Mouse (Mus musculus) urinary bladder, adult 2 months (tissue): Measurements from ENCODE around the gene Ppif. TPM values are rescaled to one million over a fixed set of nuclear protein-coding genes. Genes with fewer than 3 reads are reported as not detected.

Experiments
- DNase-seq: peaks from one replicate; pipeline ENCODE4 v3.0.0; 2022; ENCODE audit warnings: low spot score
- polyA plus RNA-seq: library from polyadenylated mRNA; depleted of rRNA; stranded (reverse); fragments of >200 nt; gene quantifications from 2 replicates; pipeline ENCODE4 v1.2.3, GENCODE M21; 2012

The Ppif gene
- polyA plus RNA-seq, 1 experiment: 27.2 TPM

GRCm38 (mm10) chr14:25695059-25695458 lies 1.1 kb downstream of the Ppif start:
- no peak for DNase-seq

GRCm38 (mm10) chr14:25696356-25696755 lies 2.4 kb downstream of the Ppif start:
- no peak for DNase-seq

- no peak for DNase-seq
Measured at GRCm38 (mm10) chr14:25701986-25702385, 8.0 kb downstream of the Ppif start.

- no peak for DNase-seq
Measured at GRCm38 (mm10) chr14:25707691-25708181, 13.8 kb downstream of the Ppif start.

- DNase-seq: no peak
Measured at GRCm38 (mm10) chr14:25708451-25708850, 14.5 kb downstream of the Ppif start.

- no peak for DNase-seq
Measured at GRCm38 (mm10) chr14:25708917-25709316, 15.0 kb downstream of the Ppif start.

GRCm38 (mm10) chr14:25710073-25710472 lies 16.1 kb downstream of the Ppif start:
- no peak for DNase-seq

- DNase-seq: no peak
Measured at GRCm38 (mm10) chr14:25710681-25711080, 16.7 kb downstream of the Ppif start.

- DNase-seq: no peak
Measured at GRCm38 (mm10) chr14:25711177-25711576, 17.2 kb downstream of the Ppif start.

GRCm38 (mm10) chr14:25711602-25712001 lies 17.6 kb downstream of the Ppif start:
- no peak for DNase-seq

- DNase-seq: no peak
Measured at GRCm38 (mm10) chr14:25713443-25713842, 19.5 kb downstream of the Ppif start.

- no peak for DNase-seq
Measured at GRCm38 (mm10) chr14:25716528-25716927, 22.6 kb downstream of the Ppif start.

GRCm38 (mm10) chr14:25717718-25718117 lies 23.8 kb downstream of the Ppif start:
- no peak for DNase-seq

- DNase-seq: no peak
Measured at GRCm38 (mm10) chr14:25718471-25718870, 24.5 kb downstream of the Ppif start.

GRCm38 (mm10) chr14:25719371-25719770 lies 25.4 kb downstream of the Ppif start:
- DNase-seq: no peak

GRCm38 (mm10) chr14:25720962-25721707 lies 27.2 kb downstream of the Ppif start:
- DNase-seq: no peak

- no peak for DNase-seq
Measured at GRCm38 (mm10) chr14:25725032-25725497, 31.1 kb downstream of the Ppif start.

- no peak for DNase-seq
Measured at GRCm38 (mm10) chr14:25725690-25726089, 31.7 kb downstream of the Ppif start.

GRCm38 (mm10) chr14:25726226-25727148 lies 32.5 kb downstream of the Ppif start:
- no peak for DNase-seq

GRCm38 (mm10) chr14:25727149-25727510 lies 33.2 kb downstream of the Ppif start:
- no peak for DNase-seq

GRCm38 (mm10) chr14:25734736-25735716 lies 41.1 kb downstream of the Ppif start:
- DNase-seq: no peak
